Mouse (Mus musculus): ENCODE data around the gene Cdk4. TPM values are rescaled to one million over a fixed set of nuclear protein-coding genes. Genes with fewer than 3 reads are reported as not detected.
A peak's percentile ranks its signal among the peaks of the same experiment; 100 is the strongest.

Gene Cdk4
- polyA plus RNA-seq, 1 experiment = 106 TPM

DNA sequence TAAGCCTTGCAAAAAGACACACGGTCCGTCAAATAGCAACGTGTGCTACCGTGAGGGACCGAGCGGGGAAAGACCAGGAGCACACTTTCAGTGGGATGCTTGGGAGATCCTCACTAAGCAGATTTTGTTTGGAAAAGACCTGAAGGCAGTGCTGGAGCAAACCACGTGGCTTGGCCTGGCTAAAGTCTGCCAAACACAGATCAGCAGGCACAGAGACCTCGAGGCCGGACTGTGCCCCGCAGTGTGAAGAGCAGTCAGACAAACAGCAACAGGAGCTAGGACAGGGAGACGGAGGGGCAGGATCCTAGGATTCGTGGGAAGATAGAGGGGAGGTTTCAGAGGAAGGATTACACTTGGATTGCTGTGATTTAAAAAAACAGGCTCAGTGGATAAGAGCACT lies 27.1 kb upstream of the Cdk4 start:
- 87% methylated on average over 12 of the region's 12 CpGs for WGBS
- no peak overlapping the region for H3K27ac ChIP-seq (ENCODE audit: insufficient read depth, low read length)
- H3K4me1 ChIP-seq (ENCODE audit: control insufficient read depth, insufficient read depth, insufficient read length) = peaks cover 5% of the 10 kb centered on the region; the same call in 1 of the 2 replicates
- H3K36me3 ChIP-seq (ENCODE audit: control insufficient read depth, insufficient read depth, low read length) = no peaks in the 10 kb centered on the region
- no peak for DNase-seq (ENCODE audit: low read depth in 1 of 2, low spot score in 2 of 2)
- TF ChIP-seq CTCF (IDR thresholded peaks at IDR 0.05; ENCODE audit: extremely low read depth, insufficient read depth, insufficient read length, insufficient replicate concordance) (no peak), POLR2A (IDR thresholded peaks at IDR 0.05; ENCODE audit: low read depth, low read length) (no peak)
- peaks cover 8% of the 10 kb centered on the region for H3K27me3 ChIP-seq (ENCODE audit: control insufficient read depth, insufficient read depth, low read length)
- no peak overlapping the region for H3K4me3 ChIP-seq (ENCODE audit: extremely low read depth, insufficient read depth, insufficient read length)

- Histone ChIP-seq H3K4me1 (ENCODE audit: control insufficient read depth, insufficient read depth, insufficient read length) (peaks cover 5% of the 10 kb centered on the region), H3K36me3 (ENCODE audit: control insufficient read depth, insufficient read depth, low read length) (no peaks in the 10 kb centered on the region), H3K27ac (ENCODE audit: insufficient read depth, low read length) (no peak overlapping the region), H3K27me3 (ENCODE audit: control insufficient read depth, insufficient read depth, low read length) (peaks cover 9% of the 10 kb centered on the region), H3K4me3 (ENCODE audit: extremely low read depth, insufficient read depth, insufficient read length) (no peak overlapping the region)
- TF ChIP-seq POLR2A (IDR thresholded peaks at IDR 0.05; ENCODE audit: low read depth, low read length) = no peak
- TF ChIP-seq CTCF (IDR thresholded peaks at IDR 0.05; ENCODE audit: extremely low read depth, insufficient read depth, insufficient read length, insufficient replicate concordance) = no peak
- 79% methylated on average over 12 of the region's 12 CpGs for WGBS
- DNase-seq (ENCODE audit: low read depth in 1 of 2, low spot score in 2 of 2) = no peak
Observed at GRCm38 (mm10) chr10:127037641-127038040, 25.7 kb upstream of the Cdk4 start.

- H3K27me3 ChIP-seq (ENCODE audit: control insufficient read depth, insufficient read depth, low read length) = peaks cover 9% of the 10 kb centered on the region; the same call in 1 of the 2 replicates
- peaks cover 5% of the 10 kb centered on the region for H3K4me1 ChIP-seq (ENCODE audit: control insufficient read depth, insufficient read depth, insufficient read length)
- no peak for DNase-seq (ENCODE audit: low read depth in 1 of 2, low spot score in 2 of 2)
- H3K36me3 ChIP-seq (ENCODE audit: control insufficient read depth, insufficient read depth, low read length) = peaks cover 3% of the 10 kb centered on the region
- no peak overlapping the region for H3K27ac ChIP-seq (ENCODE audit: insufficient read depth, low read length)
- 3% methylated on average over 20 of the region's 20 CpGs for WGBS
- TF ChIP-seq CTCF (IDR thresholded peaks at IDR 0.05; ENCODE audit: extremely low read depth, insufficient read depth, insufficient read length, insufficient replicate concordance) = no peak
- no peak for TF ChIP-seq POLR2A (IDR thresholded peaks at IDR 0.05; ENCODE audit: low read depth, low read length)
- peak overlapping the region; percentile 75 for H3K4me3 ChIP-seq (ENCODE audit: extremely low read depth, insufficient read depth, insufficient read length)
Observed at GRCm38 (mm10) chr10:127040569-127041214, 22.6 kb upstream of the Cdk4 start.

GRCm38 (mm10) chr10:127041274-127041766 lies 22.0 kb upstream of the Cdk4 start, which contains the start of the genes Mettl1 and Eef1akmt3:
TSS of gene Mettl1 (plus strand) at chr10:127041414.
TSS of gene Eef1akmt3 (minus strand) at chr10:127041513.
- no peak within 1 kb of the TSS for H3K27ac ChIP-seq (ENCODE audit: insufficient read depth, low read length)
- peak within 1 kb of the TSS; percentile 75 for H3K4me3 ChIP-seq (ENCODE audit: extremely low read depth, insufficient read depth, insufficient read length)
- H3K4me1 ChIP-seq (ENCODE audit: control insufficient read depth, insufficient read depth, insufficient read length) = peaks cover 5% of the 10 kb centered on the region
- H3K27me3 ChIP-seq (ENCODE audit: control insufficient read depth, insufficient read depth, low read length) = peaks cover 9% of the 10 kb centered on the region; the same call in 1 of the 2 replicates
- TF ChIP-seq CTCF (IDR thresholded peaks at IDR 0.05; ENCODE audit: extremely low read depth, insufficient read depth, insufficient read length, insufficient replicate concordance) (no peak), POLR2A (IDR thresholded peaks at IDR 0.05; ENCODE audit: low read depth, low read length) (no peak)
- H3K36me3 ChIP-seq (ENCODE audit: control insufficient read depth, insufficient read depth, low read length) = peaks cover 3% of the 10 kb centered on the region
- WGBS = under 1% methylated on average over 28 of the region's 28 CpGs
- no peak for DNase-seq (ENCODE audit: low read depth in 1 of 2, low spot score in 2 of 2)

DNA sequence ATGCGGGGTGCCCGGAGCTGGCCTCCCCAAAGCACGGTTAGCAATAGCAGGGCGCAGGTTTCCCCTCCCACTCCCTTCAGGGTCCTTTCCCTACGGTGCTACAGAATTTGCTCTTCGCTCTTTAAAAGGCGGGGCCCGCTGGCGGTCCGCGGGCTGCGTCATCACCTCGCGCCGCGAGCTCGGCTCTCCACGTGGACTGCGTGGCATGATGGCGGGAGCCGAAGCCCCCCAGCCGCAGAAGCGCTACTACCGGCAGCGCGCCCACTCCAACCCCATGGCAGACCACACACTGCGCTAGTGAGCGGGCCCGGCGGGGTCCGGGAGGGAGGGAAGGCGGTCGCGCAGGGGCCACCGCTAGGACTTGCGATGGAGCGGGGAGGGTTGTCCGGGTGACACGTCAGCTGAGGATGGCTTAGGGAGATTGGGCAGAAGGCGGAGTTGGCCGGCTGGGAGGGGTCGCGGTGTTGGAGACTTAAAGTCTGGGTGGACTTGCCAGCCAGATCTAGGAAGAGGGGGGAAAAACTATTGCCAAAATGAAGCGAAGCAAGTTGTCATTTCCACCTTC lies 21.5 kb upstream of the Cdk4 start:
- TF ChIP-seq CTCF (IDR thresholded peaks at IDR 0.05; ENCODE audit: extremely low read depth, insufficient read depth, insufficient read length, insufficient replicate concordance) (no peak), POLR2A (IDR thresholded peaks at IDR 0.05; ENCODE audit: low read depth, low read length) (no peak)
- H3K27me3 ChIP-seq (ENCODE audit: control insufficient read depth, insufficient read depth, low read length) = peaks cover 9% of the 10 kb centered on the region; the same call in 1 of the 2 replicates
- H3K27ac ChIP-seq (ENCODE audit: insufficient read depth, low read length) = no peak overlapping the region
- peaks cover 3% of the 10 kb centered on the region for H3K36me3 ChIP-seq (ENCODE audit: control insufficient read depth, insufficient read depth, low read length)
- peaks cover 5% of the 10 kb centered on the region for H3K4me1 ChIP-seq (ENCODE audit: control insufficient read depth, insufficient read depth, insufficient read length)
- peak overlapping the region; percentile 75 for H3K4me3 ChIP-seq (ENCODE audit: extremely low read depth, insufficient read depth, insufficient read length)
- peak; percentile 55 to 77 for DNase-seq (ENCODE audit: low read depth in 1 of 2, low spot score in 2 of 2)
- under 1% methylated on average over 44 of the region's 44 CpGs for WGBS

DNA sequence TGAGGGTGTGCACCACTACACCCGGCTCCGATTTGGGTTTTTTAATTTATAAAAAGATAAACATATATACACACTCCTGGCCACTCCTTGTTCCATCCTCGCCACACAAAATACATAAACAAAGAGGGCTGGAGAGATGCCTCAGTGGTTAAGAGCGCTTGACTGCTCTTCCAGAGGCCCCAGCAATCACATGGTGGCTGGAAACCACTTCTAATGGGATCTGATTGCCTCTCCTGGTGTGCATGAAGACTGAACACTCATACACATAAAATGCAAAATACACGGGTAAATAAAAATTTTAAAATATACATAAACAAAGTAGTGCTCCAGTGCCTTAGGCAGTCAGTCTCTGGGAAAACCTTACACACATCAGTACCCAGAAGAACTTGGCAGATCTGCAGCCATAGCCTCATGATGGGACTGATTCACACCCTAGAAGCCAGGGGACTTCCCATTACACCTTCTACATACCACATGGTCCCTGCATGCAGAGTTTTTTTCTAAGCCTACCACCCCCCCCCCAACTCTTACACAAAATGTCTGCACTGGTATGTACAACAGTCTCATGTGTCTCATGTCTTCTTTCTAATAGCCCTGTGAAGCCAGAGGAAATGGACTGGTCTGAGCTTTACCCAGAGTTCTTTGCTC lies 20.7 kb upstream of the Cdk4 start:
- Histone ChIP-seq H3K36me3 (ENCODE audit: control insufficient read depth, insufficient read depth, low read length) (peaks cover 3% of the 10 kb centered on the region), H3K27me3 (ENCODE audit: control insufficient read depth, insufficient read depth, low read length) (peaks cover 7% of the 10 kb centered on the region; the same call in 1 of the 2 replicates), H3K4me1 (ENCODE audit: control insufficient read depth, insufficient read depth, insufficient read length) (peaks cover 5% of the 10 kb centered on the region), H3K4me3 (ENCODE audit: extremely low read depth, insufficient read depth, insufficient read length) (peak overlapping the region; percentile 75), H3K27ac (ENCODE audit: insufficient read depth, low read length) (no peak overlapping the region)
- no peak for DNase-seq (ENCODE audit: low read depth in 1 of 2, low spot score in 2 of 2)
- WGBS = 18% methylated on average over 5 of the region's 5 CpGs
- TF ChIP-seq POLR2A (IDR thresholded peaks at IDR 0.05; ENCODE audit: low read depth, low read length) (no peak), CTCF (IDR thresholded peaks at IDR 0.05; ENCODE audit: extremely low read depth, insufficient read depth, insufficient read length, insufficient replicate concordance) (no peak)
